In the genomic region with DNA sequence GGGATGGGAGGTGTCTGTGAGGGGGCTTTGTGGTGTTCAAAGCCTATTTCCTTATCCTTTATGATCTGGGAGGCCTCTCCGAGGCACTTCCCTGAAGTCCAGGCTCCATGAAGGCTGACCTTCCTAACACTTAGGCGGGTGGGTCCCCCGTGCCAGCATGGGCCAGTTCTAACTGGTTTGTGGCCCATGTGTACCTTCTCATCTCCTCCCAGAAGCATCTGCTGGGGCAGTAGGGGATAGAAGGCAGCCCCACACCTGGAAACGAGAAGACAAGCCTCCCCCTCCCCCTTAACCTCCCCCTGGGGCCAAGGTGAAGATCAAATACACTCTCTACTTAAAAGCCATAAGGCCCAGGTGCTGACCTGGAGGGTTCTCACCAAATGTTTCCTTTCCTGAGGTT, we compare ENCODE assay signal across 16 mouse cellular contexts.
"Had no signal": no experiment of that assay in that cellular context is flagged by ENCODE, and none has a peak within 500 bp of the region (broad histone marks: within the 10 kb centered on the region; RNA-seq: fewer than 3 reads in every experiment).

No protein-coding gene starts in this region.

- ATAC-seq: liver, postnatal 0 days had no signal

- H3K4me2 ChIP-seq: kidney, embryonic 15.5 days; limb, embryonic 12.5 days; liver, embryonic 13.5 days; lung, embryonic 15.5 days; midbrain, embryonic 12.5 days; stomach, embryonic 15.5 days had no signal

- H3K9me3 ChIP-seq: kidney, embryonic 15.5 days; limb, embryonic 12.5 days; liver, embryonic 13.5 days; lung, embryonic 15.5 days; megakaryocyte, embryonic 14.5 days; midbrain, embryonic 12.5 days; stomach, embryonic 15.5 days had no signal

- H3K27me3 ChIP-seq: kidney, embryonic 15.5 days; liver, embryonic 13.5 days; midbrain, embryonic 12.5 days; stomach, embryonic 15.5 days had no signal

- H3K27ac ChIP-seq: kidney, embryonic 15.5 days; liver, embryonic 13.5 days; lung, embryonic 15.5 days; macrophage; midbrain, embryonic 12.5 days; stomach, embryonic 15.5 days had no signal

- H3K4me3 ChIP-seq: kidney, embryonic 15.5 days; limb, embryonic 12.5 days; liver, embryonic 13.5 days; lung, embryonic 15.5 days; megakaryocyte, embryonic 14.5 days; midbrain, embryonic 12.5 days; stomach, embryonic 15.5 days had no signal

- H3K9ac ChIP-seq: kidney, embryonic 15.5 days; limb, embryonic 12.5 days; liver, embryonic 13.5 days; liver, postnatal 0 days; lung, embryonic 15.5 days; midbrain, embryonic 12.5 days; stomach, embryonic 15.5 days had no signal

- H3K36me3 ChIP-seq: kidney, embryonic 15.5 days; liver, embryonic 13.5 days; lung, embryonic 15.5 days; stomach, embryonic 15.5 days had no signal

- DNase-seq: kidney, adult 18-20 months; kidney, postnatal 14 days; liver; liver, embryonic 13.5 days; liver, postnatal 0 days; lung, postnatal 14 days; right cerebral cortex, postnatal 14 days; thymus, adult 2 months; thymus, postnatal 4 days had no signal

- H3K4me1 ChIP-seq: liver, embryonic 13.5 days had no signal
